Mouse (Mus musculus): ENCODE measurements around the gene Btg3.

DNA sequence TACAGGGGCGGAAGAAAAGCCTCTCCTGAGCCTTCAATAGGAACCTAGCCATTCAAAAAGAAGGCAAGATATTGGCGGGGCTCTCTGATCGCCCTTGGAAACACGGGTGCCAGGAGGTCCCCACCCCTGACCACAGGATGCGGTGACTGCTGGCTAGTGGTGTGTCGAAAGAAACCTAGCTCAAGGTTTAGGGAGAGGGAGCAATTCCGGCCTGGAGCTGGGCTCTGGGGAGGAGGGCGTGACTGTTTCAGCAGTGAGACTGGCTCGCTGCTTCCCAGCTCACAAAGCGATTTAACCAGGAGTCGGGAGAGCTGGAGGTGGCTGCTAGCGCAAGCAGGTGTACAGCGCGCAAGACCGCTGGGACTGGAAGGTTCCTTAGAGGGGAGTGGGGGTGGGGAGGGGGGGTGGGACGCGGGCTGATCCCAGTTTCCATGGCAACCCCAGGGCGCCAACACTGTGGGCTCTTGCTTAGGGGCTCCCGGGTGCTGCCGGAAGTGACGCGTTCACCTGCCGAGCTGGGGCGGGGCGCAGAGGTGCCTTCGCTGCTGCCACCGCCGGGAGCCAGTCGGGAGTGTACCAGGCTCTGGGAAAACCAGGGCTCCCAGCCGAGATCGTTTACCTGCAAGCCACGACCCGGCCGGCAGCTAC lies 75.7 kb downstream of the Btg3 start, which contains the start of gene Cxadr:
- TF ChIP-seq GATA1 (IDR thresholded peaks at IDR 0.05; ENCODE audit: low read length) = no peak
- TF ChIP-seq TAL1 (IDR thresholded peaks at IDR 0.05; ENCODE audit: low read length) = no peak
